Mouse (Mus musculus): ENCODE data around the gene Iffo1. TPM values are rescaled to one million over a fixed set of nuclear protein-coding genes. Genes with fewer than 3 reads are reported as not detected.
"Not testable (repeated sequence)": the region's sequence is repeated elsewhere in the genome, so short reads cannot be mapped to it uniquely, and the experiment has no call there.

Gene Iffo1
- polyA plus RNA-seq, 1 experiment from 2014 or later, result 18.3 TPM

DNA sequence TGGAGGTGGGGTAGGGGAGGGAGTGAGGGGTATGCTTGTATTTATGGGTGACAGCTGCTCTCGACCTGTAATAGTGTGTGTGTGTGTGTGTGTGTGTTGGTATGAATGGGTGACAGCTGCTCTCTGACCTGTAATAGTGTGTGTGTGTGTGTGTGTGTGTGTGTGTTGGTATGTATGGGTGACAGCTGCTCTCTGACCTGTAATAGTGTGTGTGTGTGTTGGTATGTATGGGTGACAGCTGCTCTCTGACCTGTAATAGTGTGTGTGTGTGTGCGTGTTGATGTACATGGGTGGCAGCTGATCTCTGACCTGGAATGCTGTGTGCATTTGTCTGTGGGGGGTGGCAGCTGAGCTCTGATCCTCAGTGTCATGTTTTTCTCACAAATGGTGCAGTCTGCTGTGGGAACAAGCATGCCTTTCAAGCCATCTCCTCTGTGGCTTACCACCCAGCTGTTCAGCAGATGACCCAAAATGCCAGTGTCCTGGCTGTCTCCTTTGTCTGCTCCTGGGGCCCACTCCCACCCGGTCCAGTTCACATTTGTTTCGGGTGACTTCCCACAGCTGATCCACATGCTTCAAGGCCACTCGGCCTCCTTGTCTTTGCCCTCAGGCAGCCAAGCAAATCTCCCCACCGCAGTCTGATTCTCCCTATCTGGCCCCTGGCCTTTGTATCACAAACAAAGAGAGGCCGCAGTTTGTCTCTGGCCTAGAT lies 12.0 kb downstream of the Iffo1 start:
- peak overlapping the region; percentile 27 for H3K4me3 ChIP-seq
- no peaks in the 10 kb centered on the region; the same call in 1 of the 2 replicates for H3K27me3 ChIP-seq (ENCODE audit: insufficient read depth, poor library complexity, severe bottlenecking)
- peak overlapping the region; percentile 82 for H3K27ac ChIP-seq
- DNase-seq (ENCODE audit: low spot score), result peak; percentile 87
- H3K36me3 ChIP-seq, result peaks cover 93% of the 10 kb centered on the region
- H3K4me1 ChIP-seq (replicated peaks), result peaks cover 70% of the 10 kb centered on the region
- 27% methylated on average over 7 of the region's 7 CpGs for WGBS
- H3K9me3 ChIP-seq, result no peaks in the 10 kb centered on the region

DNA sequence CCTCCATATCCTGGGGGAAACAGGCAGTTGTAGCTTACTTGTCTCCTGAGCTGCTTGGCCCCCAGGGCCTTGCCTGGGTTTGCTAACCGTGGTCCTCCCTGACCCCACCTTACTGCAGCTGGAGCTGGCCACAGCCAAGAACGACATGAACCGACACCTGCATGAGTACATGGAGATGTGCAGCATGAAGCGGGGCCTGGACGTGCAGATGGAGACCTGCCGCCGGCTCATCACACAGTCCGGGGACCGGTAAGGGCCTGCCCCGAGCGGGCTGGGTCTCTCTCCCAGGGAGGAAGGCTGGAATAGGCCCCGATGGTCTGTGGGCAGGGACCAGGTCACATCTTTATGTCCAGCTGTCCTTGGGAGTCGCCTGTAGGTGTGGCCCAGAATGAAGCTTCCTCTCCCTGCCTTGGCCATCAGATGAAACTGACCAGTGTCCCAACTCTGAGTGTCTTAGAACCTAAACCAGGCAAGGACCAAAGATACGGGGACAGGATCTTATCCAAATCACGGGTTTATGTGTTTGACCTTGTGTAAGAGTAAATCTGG lies 14.0 kb downstream of the Iffo1 start:
- H3K27ac ChIP-seq, result no peak overlapping the region
- no peak for DNase-seq (ENCODE audit: low spot score)
- no peak overlapping the region for H3K4me3 ChIP-seq
- H3K27me3 ChIP-seq (ENCODE audit: insufficient read depth, poor library complexity, severe bottlenecking), result no peaks in the 10 kb centered on the region; the same call in 1 of the 2 replicates
- H3K9me3 ChIP-seq, result no peaks in the 10 kb centered on the region
- peaks cover 81% of the 10 kb centered on the region for H3K4me1 ChIP-seq (replicated peaks)
- H3K36me3 ChIP-seq, result peaks cover 91% of the 10 kb centered on the region
- 88% methylated on average over 15 of the region's 15 CpGs for WGBS

DNA sequence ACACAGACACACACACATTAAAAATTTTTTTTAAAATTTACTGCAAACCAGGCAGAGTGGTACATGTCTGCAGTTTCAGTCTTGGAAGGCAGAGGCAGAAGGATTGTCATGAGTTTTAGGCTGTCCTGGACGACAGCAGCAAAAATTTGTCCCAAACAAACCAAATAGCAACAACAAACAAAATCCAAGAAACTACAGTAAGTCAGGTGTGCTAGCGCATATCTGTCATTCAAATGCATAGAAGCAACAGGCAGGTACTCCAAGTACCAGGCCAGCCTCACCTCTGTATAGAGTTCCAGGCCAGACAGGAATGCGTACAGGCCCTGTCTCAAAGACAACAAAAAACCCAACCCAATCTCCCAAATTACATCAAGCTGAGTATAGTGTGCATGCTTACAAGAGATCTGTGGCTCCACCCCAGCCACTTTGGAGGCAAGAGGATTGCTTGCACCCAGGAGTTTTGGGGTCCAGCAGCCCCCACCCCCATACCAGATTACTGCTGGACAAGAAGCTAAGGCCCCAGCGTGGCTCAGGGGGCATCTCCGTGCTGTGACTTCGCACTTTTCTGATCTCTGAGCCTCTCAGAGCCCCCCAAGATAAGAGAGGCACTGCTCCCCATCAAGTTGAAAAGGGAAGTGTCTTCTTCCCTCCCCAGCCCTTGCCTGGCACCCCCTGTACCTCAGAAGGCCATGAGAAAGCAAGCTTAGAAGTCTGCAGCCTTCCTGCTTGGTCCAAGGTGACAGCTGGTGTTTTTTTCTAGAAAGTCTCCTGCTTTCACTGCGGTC lies 14.9 kb downstream of the Iffo1 start:
- H3K4me1 ChIP-seq (replicated peaks), result peaks cover 81% of the 10 kb centered on the region
- DNase-seq (ENCODE audit: low spot score), result no peak
- no peaks in the 10 kb centered on the region for H3K9me3 ChIP-seq
- H3K36me3 ChIP-seq, result peaks cover 94% of the 10 kb centered on the region
- 0 out of 2 replicates have a peak overlapping the region, but pooled peaks have one; percentile 11 for H3K4me3 ChIP-seq
- no peaks in the 10 kb centered on the region; the same call in 1 of the 2 replicates for H3K27me3 ChIP-seq (ENCODE audit: insufficient read depth, poor library complexity, severe bottlenecking)
- 85% methylated on average over 7 of the region's 7 CpGs for WGBS
- peak overlapping the region; percentile 50 for H3K27ac ChIP-seq

DNA sequence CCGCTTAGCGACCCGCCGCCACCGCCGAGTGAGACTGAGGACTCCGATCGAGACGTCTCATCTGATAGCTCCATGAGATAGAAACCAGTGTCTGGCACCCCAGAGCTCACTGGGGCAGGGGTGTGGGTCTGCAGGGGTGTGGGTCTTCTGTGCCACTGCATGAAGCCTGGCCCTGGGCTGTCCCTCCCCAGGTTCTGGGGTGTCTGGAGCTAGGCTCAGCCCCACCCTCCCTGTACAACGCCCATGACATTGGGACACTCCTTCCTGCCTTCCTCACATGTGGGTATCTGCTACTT lies 15.5 kb downstream of the Iffo1 start:
- H3K9me3 ChIP-seq, result no peaks in the 10 kb centered on the region
- DNase-seq (ENCODE audit: low spot score), result no peak
- 0 out of 2 replicates have a peak overlapping the region, but pooled peaks have one; percentile 11 for H3K4me3 ChIP-seq
- H3K27me3 ChIP-seq (ENCODE audit: insufficient read depth, poor library complexity, severe bottlenecking), result no peaks in the 10 kb centered on the region; the same call in 1 of the 2 replicates
- 68% methylated on average over 10 of the region's 10 CpGs for WGBS
- peak overlapping the region; percentile 50 for H3K27ac ChIP-seq
- peaks cover 76% of the 10 kb centered on the region for H3K4me1 ChIP-seq (replicated peaks)
- H3K36me3 ChIP-seq, result peaks cover 90% of the 10 kb centered on the region

DNA sequence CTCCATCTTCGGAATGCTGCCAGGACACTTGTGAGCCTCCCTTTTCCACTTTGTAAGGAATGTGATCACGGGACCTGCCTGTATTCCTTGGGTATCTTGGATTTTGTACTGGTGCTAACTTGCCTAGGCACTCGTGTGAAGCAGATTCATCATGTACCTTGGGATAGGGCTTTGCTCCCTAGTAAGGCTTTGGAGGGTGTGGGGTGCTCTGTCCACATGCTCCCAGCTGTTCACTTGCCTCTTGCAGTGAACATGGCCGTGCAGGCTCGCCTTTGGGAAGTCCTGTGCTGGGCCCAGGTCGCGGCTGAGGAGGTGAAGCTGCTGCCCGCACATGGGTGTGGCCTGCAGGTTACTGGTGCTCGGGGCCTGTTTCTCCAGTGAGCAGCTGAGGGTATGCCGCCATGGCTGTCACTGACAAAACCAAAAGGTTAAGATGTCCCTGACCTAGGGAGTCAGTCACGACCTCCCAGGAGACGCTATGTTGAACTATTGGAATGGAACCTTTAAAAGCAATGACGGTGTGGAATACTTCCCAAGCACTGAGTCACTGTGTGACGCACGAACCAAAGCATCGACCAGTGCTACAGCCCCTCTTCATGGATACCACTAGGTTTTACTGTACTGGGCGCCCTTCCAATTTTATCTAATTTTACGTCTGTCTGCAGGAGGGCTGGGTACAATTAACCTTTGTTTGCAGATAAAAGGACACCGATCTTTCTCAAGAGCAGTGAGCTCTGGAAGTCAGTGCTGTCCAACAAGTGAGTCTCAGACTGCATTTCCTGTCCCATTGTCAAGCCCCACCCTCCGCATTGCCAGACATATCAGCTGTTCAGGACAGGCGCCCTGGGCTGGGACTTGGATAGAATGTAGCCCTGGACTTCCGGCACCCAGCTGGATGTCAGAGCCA lies 16.1 kb downstream of the Iffo1 start:
- Histone ChIP-seq H3K9me3 (no peaks in the 10 kb centered on the region), H3K4me3 (peak overlapping the region; percentile 18; the same call in 1 of the 2 replicates), H3K27ac (peak overlapping the region; percentile 50), H3K27me3 (ENCODE audit: insufficient read depth, poor library complexity, severe bottlenecking) (no peaks in the 10 kb centered on the region; the same call in 1 of the 2 replicates), H3K36me3 (peaks cover 84% of the 10 kb centered on the region), H3K4me1 (replicated peaks) (peaks cover 76% of the 10 kb centered on the region)
- peak; percentile 66 for DNase-seq (ENCODE audit: low spot score)
- 18% methylated on average over 22 of the region's 22 CpGs for WGBS

DNA sequence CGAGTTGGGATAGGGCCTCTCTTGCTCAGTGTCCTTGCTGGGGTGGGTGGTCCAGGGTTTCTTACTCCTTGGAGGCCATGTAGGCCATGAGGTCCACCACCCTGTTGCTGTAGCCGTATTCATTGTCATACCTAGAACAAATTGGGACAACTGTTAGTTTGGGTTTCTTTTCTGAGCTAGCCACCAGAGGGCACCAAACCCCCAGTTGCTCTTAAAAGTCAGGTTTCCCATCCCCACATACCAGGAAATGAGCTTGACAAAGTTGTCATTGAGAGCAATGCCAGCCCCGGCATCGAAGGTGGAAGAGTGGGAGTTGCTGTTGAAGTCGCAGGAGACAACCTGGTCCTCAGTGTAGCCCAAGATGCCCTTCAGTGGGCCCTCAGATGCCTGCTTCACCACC lies 16.9 kb downstream of the Iffo1 start:
- H3K4me3 ChIP-seq, result 0 out of 2 replicates have a peak overlapping the region, but pooled peaks have one; percentile 32
- DNase-seq (ENCODE audit: low spot score), result peak; percentile 68
- 17% methylated on average over 4 of the region's 5 CpGs for WGBS
- H3K27me3 ChIP-seq (ENCODE audit: insufficient read depth, poor library complexity, severe bottlenecking); H3K9me3 ChIP-seq; H3K27ac ChIP-seq: not testable (repeated sequence)
- H3K36me3 ChIP-seq, result peaks cover 80% of the 10 kb centered on the region
- H3K4me1 ChIP-seq (replicated peaks), result peaks cover 76% of the 10 kb centered on the region

DNA sequence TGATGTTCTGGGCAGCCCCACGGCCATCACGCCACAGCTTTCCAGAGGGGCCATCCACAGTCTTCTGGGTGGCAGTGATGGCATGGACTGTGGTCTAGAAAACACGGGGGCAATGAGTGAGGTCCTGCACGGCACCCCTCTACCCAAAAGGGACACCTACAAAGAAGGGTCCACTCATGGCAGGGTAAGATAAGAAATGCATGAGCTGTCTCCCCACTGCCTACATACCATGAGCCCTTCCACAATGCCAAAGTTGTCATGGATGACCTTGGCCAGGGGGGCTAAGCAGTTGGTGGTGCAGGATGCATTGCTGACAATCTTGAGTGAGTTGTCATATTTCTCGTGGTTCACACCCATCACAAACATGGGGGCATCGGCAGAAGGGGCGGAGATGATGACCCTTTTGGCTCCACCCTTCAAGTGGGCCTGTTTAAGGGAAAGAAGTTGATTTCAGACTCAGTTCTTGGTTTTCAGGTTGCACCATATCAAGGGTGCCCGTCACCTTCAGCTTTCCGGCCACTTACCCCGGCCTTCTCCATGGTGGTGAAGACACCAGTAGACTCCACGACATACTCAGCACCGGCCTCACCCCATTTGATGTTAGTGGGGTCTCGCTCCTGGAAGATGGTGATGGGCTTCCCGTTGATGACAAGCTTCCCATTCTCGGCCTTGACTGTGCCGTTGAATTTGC lies 17.7 kb downstream of the Iffo1 start:
- not testable (repeated sequence) for H3K27me3 ChIP-seq (ENCODE audit: insufficient read depth, poor library complexity, severe bottlenecking); DNase-seq (ENCODE audit: low spot score); H3K27ac ChIP-seq; H3K9me3 ChIP-seq
- 75% methylated on average over 13 of the region's 16 CpGs for WGBS
- Histone ChIP-seq H3K4me1 (replicated peaks) (peaks cover 76% of the 10 kb centered on the region), H3K4me3 (peak overlapping the region; percentile 32), H3K36me3 (peaks cover 80% of the 10 kb centered on the region)

DNA sequence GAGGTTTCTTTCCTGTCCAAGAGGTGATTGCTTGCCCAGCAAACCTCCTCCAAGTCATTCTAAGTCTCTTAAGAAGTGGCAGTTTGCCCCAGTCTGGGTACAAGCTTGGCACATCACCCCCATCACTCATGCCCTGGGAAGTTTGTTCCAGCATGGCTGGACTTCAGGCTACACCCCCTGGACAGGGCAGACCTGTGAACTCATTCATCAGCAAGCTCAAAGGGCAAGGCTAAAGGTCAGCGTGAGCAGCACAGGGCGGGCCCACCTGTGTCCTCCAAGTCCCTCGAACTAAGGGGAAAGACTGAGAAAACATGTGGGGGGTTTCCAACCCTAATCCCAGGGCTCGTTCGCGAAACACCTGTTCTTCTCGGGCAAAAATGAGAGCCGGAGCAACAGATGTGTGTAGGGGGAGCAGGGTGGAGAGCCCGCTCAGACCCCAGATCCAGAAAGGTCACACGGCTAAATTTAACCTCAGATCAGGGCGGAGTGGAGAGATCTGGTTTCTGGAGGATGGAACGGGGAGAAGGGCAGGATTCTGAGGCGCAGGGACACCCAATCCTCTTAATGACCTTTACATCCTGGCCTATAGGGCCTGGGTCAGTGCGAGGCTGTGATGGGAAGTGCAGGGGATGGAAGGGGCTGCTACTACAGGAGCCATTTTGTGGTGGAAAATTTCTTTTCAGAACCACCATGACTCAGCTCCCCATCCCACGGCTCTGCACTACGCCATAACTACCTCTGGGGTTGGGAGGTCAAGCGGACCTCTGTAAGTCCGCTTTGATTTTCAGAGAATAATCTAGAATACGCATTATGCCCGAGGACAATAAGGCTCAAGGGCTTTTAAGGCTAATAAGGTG lies 19.0 kb downstream of the Iffo1 start:
- H3K27me3 ChIP-seq (ENCODE audit: insufficient read depth, poor library complexity, severe bottlenecking), result no peaks in the 10 kb centered on the region; the same call in 1 of the 2 replicates
- peaks cover 69% of the 10 kb centered on the region for H3K4me1 ChIP-seq (replicated peaks)
- H3K9me3 ChIP-seq, result no peaks in the 10 kb centered on the region
- H3K4me3 ChIP-seq, result peak overlapping the region; percentile 92
- H3K36me3 ChIP-seq, result peaks cover 82% of the 10 kb centered on the region
- no peak for DNase-seq (ENCODE audit: low spot score)
- peak overlapping the region; percentile 99 for H3K27ac ChIP-seq
- 7% methylated on average over 20 of the region's 20 CpGs for WGBS

DNA sequence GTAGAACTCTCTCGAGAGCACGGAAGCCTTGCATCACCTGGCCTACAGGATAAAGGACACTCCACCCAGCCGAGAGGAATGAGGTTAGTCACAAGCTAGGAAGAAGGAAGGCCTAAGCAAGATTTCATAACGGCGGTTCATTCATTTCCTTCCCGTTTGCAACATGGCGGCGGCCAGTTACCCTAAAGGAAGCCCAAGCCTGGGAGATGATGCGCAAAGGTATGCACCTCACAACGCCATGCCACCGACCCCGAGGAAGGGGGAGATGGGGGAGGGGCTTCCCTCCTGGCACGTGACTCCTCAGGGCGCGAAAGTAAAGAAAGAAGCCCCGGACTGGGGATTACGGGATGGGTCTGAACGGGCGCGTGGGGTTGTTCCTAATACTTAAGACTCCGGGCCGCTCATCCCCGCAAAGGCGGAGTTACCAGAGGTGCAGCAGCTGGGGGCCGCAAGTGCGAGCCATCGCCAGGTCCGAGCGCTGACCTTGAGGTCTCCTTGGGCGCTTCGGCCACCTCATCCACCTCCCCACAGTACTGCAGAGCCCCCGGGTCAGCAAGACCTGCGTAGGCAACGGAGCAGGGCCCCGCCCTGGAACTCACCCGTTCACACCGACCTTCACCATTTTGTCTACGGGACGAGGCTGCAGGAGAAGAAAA lies 19.8 kb downstream of the Iffo1 start:
- Histone ChIP-seq H3K4me1 (replicated peaks) (peaks cover 64% of the 10 kb centered on the region), H3K4me3 (peak overlapping the region; percentile 92), H3K36me3 (peaks cover 82% of the 10 kb centered on the region), H3K27me3 (ENCODE audit: insufficient read depth, poor library complexity, severe bottlenecking) (no peaks in the 10 kb centered on the region; the same call in 1 of the 2 replicates), H3K27ac (peak overlapping the region; percentile 99), H3K9me3 (no peaks in the 10 kb centered on the region)
- DNase-seq (ENCODE audit: low spot score), result peak; percentile 84
- under 1% methylated on average over 39 of the region's 39 CpGs for WGBS

DNA sequence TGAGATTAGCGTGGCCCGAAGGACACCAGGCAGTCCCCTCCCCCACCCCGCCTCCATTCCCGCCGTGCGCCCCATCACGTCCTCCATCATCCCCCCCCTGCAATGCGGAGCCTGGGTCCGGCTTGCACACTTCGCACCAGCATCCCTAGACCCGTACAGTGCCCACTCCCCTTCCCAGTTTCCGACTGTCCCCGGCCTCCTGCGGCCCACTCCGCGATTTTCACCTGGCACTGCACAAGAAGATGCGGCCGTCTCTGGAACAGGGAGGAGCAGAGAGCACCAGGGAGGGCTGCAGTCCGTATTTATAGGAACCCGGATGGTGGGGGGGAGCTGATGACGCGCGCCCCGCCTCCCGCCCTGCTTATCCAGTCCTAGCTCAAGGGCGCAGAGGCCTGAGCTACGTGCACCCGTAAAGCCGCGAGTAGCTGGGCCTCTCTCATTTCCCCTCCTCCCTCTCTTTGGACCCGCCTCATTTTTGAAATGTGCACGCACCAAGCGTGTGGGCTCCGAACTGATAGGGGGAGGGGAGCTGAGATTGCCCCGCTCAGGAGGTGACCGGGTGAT lies 20.4 kb downstream of the Iffo1 start:
- peak; percentile 97 for DNase-seq (ENCODE audit: low spot score)
- H3K27ac ChIP-seq, result peak overlapping the region; percentile 99
- H3K36me3 ChIP-seq, result peaks cover 82% of the 10 kb centered on the region
- no peaks in the 10 kb centered on the region for H3K27me3 ChIP-seq (ENCODE audit: insufficient read depth, poor library complexity, severe bottlenecking)
- peak overlapping the region; percentile 92 for H3K4me3 ChIP-seq
- under 1% methylated on average over 36 of the region's 36 CpGs for WGBS
- peaks cover 58% of the 10 kb centered on the region for H3K4me1 ChIP-seq (replicated peaks)
- H3K9me3 ChIP-seq, result no peaks in the 10 kb centered on the region

Measured in hindbrain, embryonic 10.5 days (tissue).